Mouse (Mus musculus): ENCODE results near the gene Pcmt1.

Pcmt1 gene

GRCm38 (mm10) chr10:7589592-7590233 is 91.2 kb downstream of the Pcmt1 start, which contains the start of gene Lrp11:
Lrp11 (plus strand) TSS chr10:7589800.
- peak; percentile 87 for DNase-seq (ENCODE audit: low spot score)

- DNase-seq (ENCODE audit: low spot score), result no peak
These were observed 94.2 kb downstream of the Pcmt1 start for GRCm38 (mm10) chr10:7586771-7587170.

- DNase-seq (ENCODE audit: low spot score), result peak; percentile 27
These were observed 97.9 kb downstream of the Pcmt1 start for GRCm38 (mm10) chr10:7582891-7583557.

GRCm38 (mm10) chr10:7582157-7582890 is 98.6 kb downstream of the Pcmt1 start:
- no peak for DNase-seq (ENCODE audit: low spot score)

- DNase-seq (ENCODE audit: low spot score), result no peak
These were observed 99.5 kb downstream of the Pcmt1 start for GRCm38 (mm10) chr10:7581401-7581800.
